Mouse (Mus musculus): ENCODE results near the gene Mndal. TPM values are rescaled to one million over a fixed set of nuclear protein-coding genes. Genes with fewer than 3 reads are reported as not detected.
"Not testable (repeated sequence)": the region's sequence is repeated elsewhere in the genome, so short reads cannot be mapped to it uniquely, and the experiment has no call there.

Mndal gene
- total RNA-seq, 2 experiments from 2014 or later = 3.8 to 4.6 TPM

DNA sequence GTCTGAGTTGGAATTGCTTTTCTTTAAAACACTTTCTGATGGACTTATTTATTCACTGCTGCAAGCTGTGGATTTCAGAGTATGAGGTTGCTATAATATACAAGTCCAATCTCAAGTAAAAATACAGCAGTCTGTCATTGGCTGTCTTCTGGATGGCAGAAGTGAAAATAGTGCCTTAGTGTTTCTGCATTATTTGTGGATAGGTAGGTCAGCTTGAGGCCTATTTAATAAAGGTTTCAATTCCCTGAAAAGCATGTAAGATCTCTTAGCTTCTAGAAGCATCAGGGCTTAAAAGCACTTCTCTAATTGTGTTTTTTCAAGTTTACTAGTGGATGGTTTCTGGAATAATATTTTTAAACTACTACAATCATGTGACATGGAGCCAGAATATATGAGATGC is 52.5 kb downstream of the Mndal start:
- not testable (repeated sequence) for DNase-seq

DNA sequence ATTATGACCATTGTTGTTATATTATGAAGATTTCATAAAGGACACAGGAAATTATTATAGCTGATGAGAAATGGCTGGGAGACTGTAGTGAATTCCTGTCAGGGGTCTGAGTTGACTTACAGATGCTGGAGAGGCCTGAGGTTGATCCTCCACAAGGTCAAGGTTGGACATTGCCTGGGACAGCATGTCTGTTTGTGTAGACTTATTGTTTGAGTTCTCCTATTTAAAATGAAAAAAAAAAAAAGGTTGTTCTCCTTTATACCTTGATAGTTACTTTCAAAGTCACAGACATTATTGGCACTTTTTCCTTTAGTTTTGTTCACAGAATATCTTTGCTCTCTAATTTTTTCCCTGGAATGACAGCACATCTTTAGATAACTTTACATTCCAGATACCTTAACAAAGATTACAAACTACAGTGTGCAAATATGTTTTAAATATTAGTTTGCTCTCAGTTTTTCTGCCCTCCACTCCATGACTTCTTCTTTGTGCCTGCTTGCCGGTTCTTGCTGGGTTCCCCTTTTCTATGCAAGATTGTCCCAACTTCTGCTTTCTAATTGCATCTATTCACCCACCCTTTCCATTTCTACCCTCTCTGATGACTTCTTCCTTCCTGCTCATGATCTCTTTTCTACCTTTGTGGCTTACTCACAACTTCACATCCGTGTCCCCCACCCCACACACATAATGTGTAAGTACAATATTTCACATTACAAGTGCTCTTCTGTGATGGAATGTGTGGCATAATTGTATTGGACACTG is 55.1 kb downstream of the Mndal start:
- DNase-seq = not testable (repeated sequence)

DNA sequence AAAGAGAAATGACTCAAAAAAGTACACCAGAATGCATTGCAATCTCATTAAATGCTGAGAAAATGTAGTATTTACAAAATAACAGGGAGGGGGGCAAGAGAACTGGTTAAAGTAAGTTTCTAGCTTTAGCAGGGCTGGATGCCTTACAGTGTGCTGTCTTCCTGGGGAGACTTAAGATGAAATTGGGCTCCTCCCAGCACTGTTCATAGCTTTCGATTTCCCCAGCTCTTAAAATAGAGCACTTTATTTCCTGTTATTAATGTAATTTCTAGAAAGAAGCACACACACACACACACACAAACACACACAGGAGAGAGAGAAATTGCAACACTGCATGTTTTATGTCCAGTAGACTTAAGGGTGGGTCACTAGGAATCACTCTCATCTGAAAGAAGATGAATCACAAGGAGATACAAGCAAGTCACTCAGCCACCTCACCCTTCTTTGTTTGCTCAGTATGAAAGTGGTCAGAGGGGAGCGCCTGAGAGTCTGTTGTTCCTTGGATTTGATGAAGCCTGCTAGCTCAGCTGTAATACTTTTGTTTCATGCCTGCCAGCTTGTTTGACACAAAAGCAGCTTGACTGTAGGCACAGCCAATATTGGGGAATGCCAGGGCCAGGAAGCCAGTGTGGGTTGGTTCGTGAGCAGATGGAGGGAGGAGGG is 62.2 kb downstream of the Mndal start:
- DNase-seq = peak; percentile 7

GRCm38 (mm10) chr1:173879225-173879987 is 62.9 kb downstream of the Mndal start:
- DNase-seq = not testable (repeated sequence)

DNA sequence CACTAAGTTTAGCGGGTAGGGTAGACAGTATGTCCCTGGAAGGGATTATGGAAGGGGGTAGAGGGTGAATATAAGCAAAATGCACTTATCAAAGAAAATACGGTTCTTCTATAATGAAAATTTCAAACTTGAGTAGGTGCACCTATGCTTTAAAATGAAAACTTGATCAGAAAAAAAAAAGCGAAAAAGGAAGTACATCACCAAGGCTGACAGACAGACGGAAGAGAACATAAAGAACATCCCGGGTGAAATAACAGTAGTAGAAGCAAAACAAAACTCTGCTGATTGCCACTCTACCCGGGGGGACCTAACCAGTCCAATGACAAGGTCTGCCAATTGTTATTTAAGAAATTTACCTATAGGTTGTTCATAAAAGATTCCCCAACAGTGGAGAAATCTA is 64.0 kb downstream of the Mndal start:
- DNase-seq = not testable (repeated sequence)

GRCm38 (mm10) chr1:173877125-173877524 is 65.2 kb downstream of the Mndal start:
- DNase-seq = not testable (repeated sequence)

DNA sequence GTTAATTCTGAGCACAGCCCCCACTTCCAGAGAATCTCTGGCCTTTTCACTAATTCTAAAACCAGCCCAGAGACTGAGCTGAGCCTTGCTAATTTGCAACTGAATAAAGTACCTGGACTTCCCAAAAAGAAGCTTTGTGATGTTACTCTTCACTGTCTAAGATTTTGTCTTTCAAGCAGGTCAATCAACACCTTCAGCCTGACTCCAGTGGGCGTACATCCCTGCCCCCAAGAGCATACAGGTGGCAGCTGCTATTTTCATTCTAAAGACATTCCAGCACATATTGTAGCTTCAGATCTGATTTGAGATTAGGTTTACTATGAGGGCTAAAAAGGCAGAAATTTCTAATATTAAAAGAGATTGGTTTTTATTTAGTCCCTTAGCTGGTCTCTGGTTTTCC is 73.7 kb downstream of the Mndal start:
- DNase-seq = not testable (repeated sequence)

- no peak for DNase-seq
Observed at GRCm38 (mm10) chr1:173866504-173866903, 75.8 kb downstream of the Mndal start.

DNA sequence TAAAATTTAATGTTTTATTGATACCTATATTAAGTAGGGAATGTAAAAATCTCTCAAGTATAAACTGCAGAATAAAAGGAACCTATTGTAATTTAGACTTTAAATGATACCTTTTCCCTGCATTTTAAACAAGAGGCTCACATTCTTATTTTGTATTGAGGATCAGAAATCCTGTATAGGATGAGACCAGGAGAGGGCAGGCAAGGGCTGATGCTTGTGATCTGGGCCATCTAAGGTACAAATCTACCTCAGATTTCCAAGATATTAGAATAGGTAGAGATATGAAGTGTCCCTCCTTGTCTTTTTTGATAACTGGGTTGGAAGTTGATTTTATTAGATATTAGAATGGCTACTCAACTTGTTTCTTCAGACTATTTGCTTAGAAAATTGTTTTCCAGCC is 88.6 kb downstream of the Mndal start:
- not testable (repeated sequence) for DNase-seq

- DNase-seq = not testable (repeated sequence)
Observed at GRCm38 (mm10) chr1:173852853-173853252, 89.4 kb downstream of the Mndal start.

GRCm38 (mm10) chr1:173846193-173846592 is 96.1 kb downstream of the Mndal start:
- not testable (repeated sequence) for DNase-seq

GRCm38 (mm10) chr1:173844754-173845153 is 97.5 kb downstream of the Mndal start:
- DNase-seq = no peak

DNA sequence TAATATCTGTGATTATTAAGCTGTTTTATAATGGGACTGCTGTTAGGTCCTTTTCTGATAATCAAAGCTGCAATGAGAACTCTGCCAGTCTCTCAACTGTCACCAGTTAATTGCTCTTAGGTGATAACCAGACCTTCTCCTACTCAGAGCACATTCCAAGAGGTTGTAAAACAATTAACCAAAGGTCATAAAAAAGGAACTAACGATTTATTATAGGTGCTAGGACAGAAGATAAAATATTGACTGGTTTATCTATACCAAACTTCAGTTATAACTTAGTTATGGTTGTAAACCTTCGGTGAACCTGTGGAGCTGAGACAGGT is 120.8 kb downstream of the Mndal start:
- not testable (repeated sequence) for DNase-seq

- not testable (repeated sequence) for DNase-seq
Observed at GRCm38 (mm10) chr1:173820794-173821480, 121.4 kb downstream of the Mndal start.

DNA sequence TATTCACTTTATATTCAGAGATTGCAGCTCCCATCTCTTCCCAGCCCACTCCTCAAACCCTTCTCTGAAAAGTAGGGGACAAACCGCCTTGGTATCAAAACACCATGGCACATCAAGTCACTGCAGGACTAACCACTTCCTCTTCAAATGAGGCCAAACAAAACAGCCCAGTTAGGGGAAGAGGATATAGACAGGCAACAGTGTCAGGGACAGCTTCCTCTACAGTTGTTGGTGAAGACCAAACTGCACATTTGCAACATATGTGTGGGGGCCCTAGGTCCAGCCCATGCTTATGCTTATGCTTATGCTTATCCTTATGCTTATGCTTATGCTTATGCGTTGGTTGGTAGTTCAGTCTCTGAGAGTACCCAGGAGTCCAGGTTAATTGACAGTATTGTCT is 133.0 kb downstream of the Mndal start:
- DNase-seq = not testable (repeated sequence)

- not testable (repeated sequence) for DNase-seq
Observed at GRCm38 (mm10) chr1:173802689-173803281, 139.5 kb downstream of the Mndal start.

- not testable (repeated sequence) for DNase-seq
Observed at GRCm38 (mm10) chr1:173802207-173802606, 140.1 kb downstream of the Mndal start.

- DNase-seq = not testable (repeated sequence)
Observed at GRCm38 (mm10) chr1:173801791-173802190, 140.5 kb downstream of the Mndal start.
